Comparison of ENCODE assay signal across 9 mouse cellular contexts in the genomic region with DNA sequence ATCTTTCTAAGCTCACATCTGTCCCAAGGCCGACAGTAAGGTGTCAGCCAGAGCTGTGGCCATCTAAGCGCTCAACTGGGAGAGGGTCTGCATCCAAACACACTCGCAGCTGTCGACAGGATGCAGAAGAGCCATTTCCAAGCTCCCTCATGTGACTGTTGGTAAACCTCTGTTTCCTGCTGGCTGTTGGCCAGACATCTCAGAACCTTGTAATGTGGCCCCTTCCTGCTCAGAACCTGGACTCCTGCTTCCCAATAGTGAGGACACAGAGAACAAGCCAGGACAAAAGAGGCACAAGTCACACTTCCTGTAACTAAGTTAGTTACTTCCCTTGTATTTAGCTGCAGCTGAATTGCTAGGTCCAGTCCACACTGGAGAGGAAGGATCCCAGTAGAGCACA.
A peak's percentile ranks its signal among the peaks of the same experiment; 100 is the strongest.
DNase-seq lines count a peak whose midpoint lies in the region; ATAC-seq lines count a peak whose summit lies in the region.
"Had no signal": no experiment of that assay in that cellular context is flagged by ENCODE, and none has a peak within 500 bp of the region (broad histone marks: within the 10 kb centered on the region; RNA-seq: fewer than 3 reads in every experiment).

No protein-coding gene starts in this region.

- H3K4me1 ChIP-seq in hindbrain, embryonic 10.5 days (replicated peaks) = peaks cover 6% of the 10 kb centered on the region
- 0 out of 2 replicates have a peak, but pooled peaks cover 8% of the 10 kb centered on the region for H3K4me1 ChIP-seq in hindbrain, embryonic 14.5 days (replicated peaks; ENCODE audit: control insufficient read depth, insufficient read depth, low read length)
- H3K4me1 ChIP-seq in heart, embryonic 12.5 days (replicated peaks) = peaks cover 8% of the 10 kb centered on the region
- no peaks in the 10 kb centered on the region for H3K4me1 ChIP-seq in midbrain, embryonic 10.5 days

- WGBS in hindbrain, embryonic 10.5 days = 74% methylated on average over 4 of the region's 4 CpGs
- 72% methylated on average over 4 of the region's 4 CpGs for WGBS in hindbrain, embryonic 14.5 days
- 14% methylated on average over 4 of the region's 4 CpGs for WGBS in heart, embryonic 12.5 days
- WGBS in midbrain, embryonic 10.5 days = 82% methylated on average over 4 of the region's 4 CpGs

- ATAC-seq in hindbrain, embryonic 14.5 days (ENCODE audit: low FRiP score) = no peak
- peak; percentile 67 for ATAC-seq in heart, embryonic 12.5 days (ENCODE audit: insufficient number of reproducible peaks, low FRiP score)
- peak; percentile 82 for ATAC-seq in megakaryocyte, adult 5-6 weeks (ENCODE audit: poor library complexity, severe bottlenecking)

- H3K27me3 ChIP-seq in hindbrain, embryonic 10.5 days (ENCODE audit: insufficient read depth, poor library complexity, severe bottlenecking) = no peaks in the 10 kb centered on the region
- H3K27me3 ChIP-seq in hindbrain, embryonic 14.5 days (ENCODE audit: control insufficient read depth, insufficient read depth, low read length) = no peaks in the 10 kb centered on the region
- no peaks in the 10 kb centered on the region for H3K27me3 ChIP-seq in heart, embryonic 12.5 days (replicated peaks)
- H3K27me3 ChIP-seq in midbrain, embryonic 10.5 days (ENCODE audit: low read depth, poor library complexity, severe bottlenecking) = no peaks in the 10 kb centered on the region
- H3K27me3 ChIP-seq: neural tube, embryonic 12.5 days had no signal

- no peak overlapping the region for H3K9ac ChIP-seq in hindbrain, embryonic 14.5 days
- H3K9ac ChIP-seq in heart, embryonic 12.5 days = no peak overlapping the region
- H3K9ac ChIP-seq: neural tube, embryonic 12.5 days had no signal

- H3K36me3 ChIP-seq in hindbrain, embryonic 10.5 days = no peaks in the 10 kb centered on the region
- no peaks in the 10 kb centered on the region for H3K36me3 ChIP-seq in hindbrain, embryonic 14.5 days (replicated peaks; ENCODE audit: control insufficient read depth, insufficient read depth)
- no peaks in the 10 kb centered on the region for H3K36me3 ChIP-seq in heart, embryonic 12.5 days
- no peaks in the 10 kb centered on the region for H3K36me3 ChIP-seq in midbrain, embryonic 10.5 days
- H3K36me3 ChIP-seq: neural tube, embryonic 12.5 days had no signal

- H3K4me2 ChIP-seq in hindbrain, embryonic 14.5 days (replicated peaks) = no peak overlapping the region
- no peak overlapping the region for H3K4me2 ChIP-seq in heart, embryonic 12.5 days
- H3K4me2 ChIP-seq: neural tube, embryonic 12.5 days had no signal

- peak overlapping the region; percentile 51; the same call in 1 of the 2 replicates for H3K27ac ChIP-seq in hindbrain, embryonic 10.5 days
- no peak overlapping the region for H3K27ac ChIP-seq in hindbrain, embryonic 14.5 days
- peak overlapping the region; percentile 65 for H3K27ac ChIP-seq in heart, embryonic 12.5 days (ENCODE audit: poor library complexity, severe bottlenecking)
- no peak overlapping the region for H3K27ac ChIP-seq in midbrain, embryonic 10.5 days (replicated peaks)
- H3K27ac ChIP-seq: neural tube, embryonic 12.5 days had no signal

- no peak overlapping the region for H3K4me3 ChIP-seq in hindbrain, embryonic 10.5 days
- no peak overlapping the region for H3K4me3 ChIP-seq in hindbrain, embryonic 14.5 days (replicated peaks; ENCODE audit: low read length)
- no peak overlapping the region for H3K4me3 ChIP-seq in heart, embryonic 12.5 days
- no peak overlapping the region for H3K4me3 ChIP-seq in midbrain, embryonic 10.5 days
- H3K4me3 ChIP-seq: neural tube, embryonic 12.5 days had no signal

- no peaks in the 10 kb centered on the region for H3K9me3 ChIP-seq in hindbrain, embryonic 10.5 days
- no peaks in the 10 kb centered on the region for H3K9me3 ChIP-seq in hindbrain, embryonic 14.5 days (ENCODE audit: control insufficient read depth, low read length)
- no peaks in the 10 kb centered on the region for H3K9me3 ChIP-seq in heart, embryonic 12.5 days (replicated peaks)
- H3K9me3 ChIP-seq in midbrain, embryonic 10.5 days (replicated peaks) = no peaks in the 10 kb centered on the region
- H3K9me3 ChIP-seq: neural tube, embryonic 12.5 days had no signal

- no peak for DNase-seq in hindbrain, embryonic 10.5 days (ENCODE audit: low spot score)
- no peak for DNase-seq in hindbrain, embryonic 14.5 days (ENCODE audit: low spot score)
- DNase-seq in adrenal gland, postnatal 10 days = peak; percentile 67
- peak; percentile 70 to 78 for DNase-seq in kidney, postnatal 4 days
- no peak for DNase-seq in midbrain, embryonic 10.5 days (ENCODE audit: low spot score)
- no peak for DNase-seq in thymus, postnatal 36 days

Comparison
In these comparisons a context has a peak if more than half of its experiments do, and no peak if none do; other contexts are left out.
1. H3K27ac ChIP-seq: peak in hindbrain, embryonic 10.5 days (single experiment) and heart, embryonic 12.5 days (single experiment); none in hindbrain, embryonic 14.5 days (single experiment) and midbrain, embryonic 10.5 days (single experiment).
2. DNase-seq: peak in adrenal gland, postnatal 10 days (single experiment) and kidney, postnatal 4 days (2 of 2); none in hindbrain, embryonic 10.5 days (single experiment), hindbrain, embryonic 14.5 days (single experiment), midbrain, embryonic 10.5 days (single experiment) and thymus, postnatal 36 days (0 of 2).